Comparison of ENCODE assay signal across 8 mouse cellular contexts in the genomic region with DNA sequence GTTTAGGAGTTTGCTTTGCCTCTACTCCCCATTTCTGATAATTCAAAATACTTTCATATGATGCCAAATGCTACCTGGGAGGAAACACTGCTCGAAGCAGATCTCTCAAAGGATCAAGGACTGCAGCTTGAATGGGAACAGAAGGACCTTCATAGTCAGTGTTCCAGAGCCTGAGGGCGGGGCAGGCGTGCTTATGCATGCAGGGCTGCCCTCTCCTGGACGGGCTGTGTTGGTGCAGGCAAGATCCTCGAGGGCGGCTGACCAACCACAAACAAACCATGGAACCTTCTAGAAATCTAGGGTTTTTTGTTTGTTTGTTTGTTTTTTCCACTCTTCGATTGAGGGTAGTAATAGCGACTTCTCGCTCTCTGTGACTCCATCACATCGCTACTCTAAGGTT. TPM values are rescaled to one million over a fixed set of nuclear protein-coding genes. Genes with fewer than 3 reads are reported as not detected.
DNase-seq lines count a peak whose midpoint lies in the region; ATAC-seq lines count a peak whose summit lies in the region.
"Had no signal": no experiment of that assay in that cellular context is flagged by ENCODE, and none has a peak within 500 bp of the region (broad histone marks: within the 10 kb centered on the region; RNA-seq: fewer than 3 reads in every experiment).

No protein-coding gene starts in this region.

- 55% methylated on average over 10 of the region's 10 CpGs for WGBS in embryonic facial prominence, embryonic 11.5 days

- H3K27me3 ChIP-seq in embryonic facial prominence, embryonic 11.5 days (ENCODE audit: control insufficient read depth, insufficient read depth, low read length) = no peaks in the 10 kb centered on the region
- H3K27me3 ChIP-seq: limb, embryonic 15.5 days had no signal

- intact Hi-C loops in heart, postnatal 10 days (cut with DNase I) = loop anchor here (1.0 to 2.0 kb wide), 2 partner anchors 73 to 193 kb away; partner anchors contain the start of gene Cnn3

- no peak overlapping the region for H3K9ac ChIP-seq in embryonic facial prominence, embryonic 11.5 days (replicated peaks; ENCODE audit: low read length)
- H3K9ac ChIP-seq: limb, embryonic 15.5 days had no signal

- no peak overlapping the region for H3K27ac ChIP-seq in embryonic facial prominence, embryonic 11.5 days (replicated peaks; ENCODE audit: low read depth, low read length)
- H3K27ac ChIP-seq: limb, embryonic 15.5 days had no signal

- no peaks in the 10 kb centered on the region for H3K4me1 ChIP-seq in embryonic facial prominence, embryonic 11.5 days (ENCODE audit: control insufficient read depth, insufficient read depth, low read length)
- H3K4me1 ChIP-seq: limb, embryonic 15.5 days had no signal

- no peaks in the 10 kb centered on the region for H3K9me3 ChIP-seq in embryonic facial prominence, embryonic 11.5 days (replicated peaks; ENCODE audit: control insufficient read depth, low read length)
- H3K9me3 ChIP-seq: limb, embryonic 15.5 days had no signal

- no peak overlapping the region for H3K4me3 ChIP-seq in embryonic facial prominence, embryonic 11.5 days (ENCODE audit: low read depth, low read length)
- H3K4me3 ChIP-seq: limb, embryonic 15.5 days had no signal

- no peak overlapping the region for H3K4me2 ChIP-seq in embryonic facial prominence, embryonic 11.5 days (ENCODE audit: low read depth, low read length)
- H3K4me2 ChIP-seq: limb, embryonic 15.5 days had no signal

- H3K36me3 ChIP-seq in embryonic facial prominence, embryonic 11.5 days (replicated peaks; ENCODE audit: control insufficient read depth, insufficient read depth, low read depth, low read length) = no peaks in the 10 kb centered on the region
- H3K36me3 ChIP-seq: limb, embryonic 15.5 days had no signal

- peak; percentile 75 for DNase-seq in ES-CJ7 (ENCODE audit: low read depth, low spot score)
- DNase-seq in adrenal gland, postnatal 14 days = peak; percentile 91
- DNase-seq in embryonic facial prominence, embryonic 11.5 days (ENCODE audit: low spot score) = peak; percentile 75
- peak; percentile 81 to 88 for DNase-seq in heart, postnatal 10 days
- DNase-seq in layer of hippocampus, adult 8-10 months (ENCODE audit: low spot score in 2 of 2) = peak; percentile 34 to 72
- DNase-seq in lung, postnatal 36 days = peak; percentile 91
- peak; percentile 48 for DNase-seq in spleen, adult 12 weeks (ENCODE audit: low spot score)

- no peak for ATAC-seq in embryonic facial prominence, embryonic 11.5 days (replicated peaks; ENCODE audit: insufficient number of reproducible peaks, low FRiP score, low TSS enrichment, low read depth)

RNA-seq across cellular contexts. Expression of gene Slc44a3, which starts 32.0 kb away (rescaled TPM):
- 14.6 TPM in 2 replicates for total RNA-seq in adrenal gland, postnatal 14 days (2021)
- polyA plus RNA-seq in embryonic facial prominence, embryonic 11.5 days (2014; fragmentation: Nextera tagmentation; extraction: Ambion mirVana) = 0.32 and 0.67 TPM in 2 replicates
- total RNA-seq in heart, postnatal 10 days (2021) = under 1 TPM; 0.32 to 0.74 TPM
- total RNA-seq in layer of hippocampus, adult 8-10 months (2022) = under 1 TPM in 2 of 4 experiments, not detected in 2; 0.27 to 0.72 TPM
